Mouse (Mus musculus) adrenal gland, postnatal 25 days (tissue): Measurements from ENCODE around the gene Asdurf. TPM values are rescaled to one million over a fixed set of nuclear protein-coding genes. Genes with fewer than 3 reads are reported as not detected.
A peak's percentile ranks its signal among the peaks of the same experiment; 100 is the strongest.
"Not testable (repeated sequence)": the region's sequence is repeated elsewhere in the genome, so short reads cannot be mapped to it uniquely, and the experiment has no call there.

ENCODE experiments used
- DNase-seq: peaks from one replicate; pipeline ENCODE4 v3.0.0; 2021; ENCODE audit warnings: mixed read lengths
- long read RNA-seq: library from polyadenylated mRNA; stranded (forward); transcript quantifications from one replicate; pipeline ENCODE4 v2.0.0, GENCODE M21; 2021
- total RNA-seq: library from RNA; stranded (reverse); gene quantifications from 2 replicates; pipeline ENCODE4 v1.2.3, GENCODE M21; 2021

The Asdurf gene
- not detected in 2 replicates for total RNA-seq
- long read RNA-seq, partial matches to known transcripts: 0 of 2 reads
- long read RNA-seq, other reads (novel, unspliced or antisense): 0 of 2 reads

GRCm38 (mm10) chr1:53352327-53353261 is at the start of gene Asdurf, which contains the start of the genes Gm28551 and Asnsd1:
Gene Asdurf, minus strand, starts transcription at chr1:53352619.
Gene Gm28551, minus strand, starts transcription at chr1:53352667.
Gene Asnsd1, minus strand, starts transcription at chr1:53352752.
- peak; percentile 96 for DNase-seq

GRCm38 (mm10) chr1:53393936-53394760 is 41.7 kb upstream of the Asdurf start:
- DNase-seq: not testable (repeated sequence)

- DNase-seq: no peak
These were observed 36.3 kb upstream of the Asdurf start for GRCm38 (mm10) chr1:53388762-53389161.

GRCm38 (mm10) chr1:53384085-53384688 is 31.8 kb upstream of the Asdurf start:
- no peak for DNase-seq

GRCm38 (mm10) chr1:53377731-53378130 is 25.3 kb upstream of the Asdurf start:
- DNase-seq: no peak

GRCm38 (mm10) chr1:53375965-53376364 is 23.5 kb upstream of the Asdurf start:
- not testable (repeated sequence) for DNase-seq

- no peak for DNase-seq
These were observed 6.6 kb upstream of the Asdurf start for GRCm38 (mm10) chr1:53358988-53359387.

GRCm38 (mm10) chr1:53341071-53341470 is 11.3 kb downstream of the Asdurf start:
- DNase-seq: no peak

GRCm38 (mm10) chr1:53337403-53337802 is 15.0 kb downstream of the Asdurf start:
- not testable (repeated sequence) for DNase-seq

GRCm38 (mm10) chr1:53335465-53335864 is 17.0 kb downstream of the Asdurf start:
- no peak for DNase-seq

GRCm38 (mm10) chr1:53333527-53333926 is 18.9 kb downstream of the Asdurf start:
- DNase-seq: not testable (repeated sequence)

- no peak for DNase-seq
These were observed 27.5 kb downstream of the Asdurf start for GRCm38 (mm10) chr1:53324827-53325494.

- no peak for DNase-seq
These were observed 28.1 kb downstream of the Asdurf start for GRCm38 (mm10) chr1:53324277-53324676.

GRCm38 (mm10) chr1:53323254-53323653 is 29.2 kb downstream of the Asdurf start:
- DNase-seq: no peak

- no peak for DNase-seq
These were observed 30.6 kb downstream of the Asdurf start for GRCm38 (mm10) chr1:53321662-53322344.

- DNase-seq: peak; percentile 89
These were observed 39.1 kb downstream of the Asdurf start, which contains the start of gene Osgepl1 for GRCm38 (mm10) chr1:53312989-53313967. Gene Osgepl1, plus strand, starts transcription at chr1:53313624.

GRCm38 (mm10) chr1:53300506-53300905 is 51.9 kb downstream of the Asdurf start:
- DNase-seq: peak; percentile 5
